Mouse (Mus musculus) bone marrow macrophage, adult 2 months (primary cell): ENCODE results near the gene Bclaf3. TPM values are rescaled to one million over a fixed set of nuclear protein-coding genes. Genes with fewer than 3 reads are reported as not detected.
A peak's percentile ranks its signal among the peaks of the same experiment; 100 is the strongest.
"Not testable (repeated sequence)": the region's sequence is repeated elsewhere in the genome, so short reads cannot be mapped to it uniquely, and the experiment has no call there.

Experiments used
- H3K27ac ChIP-seq: 2 replicates; pipeline ENCODE4 v1.5.1; 2012; ENCODE audit warnings: low read depth, low read length; ENCODE audit not compliant: insufficient read depth
- H3K4me1 ChIP-seq: 2 replicates; pipeline ENCODE4 v1.6.1; 2012; ENCODE audit warnings: low read length; ENCODE audit not compliant: control insufficient read depth, insufficient read depth
- H3K4me3 ChIP-seq: 2 replicates; pipeline ENCODE4 v1.5.1; 2012; ENCODE audit warnings: mild to moderate bottlenecking, low read length, moderate library complexity; ENCODE audit not compliant: insufficient read depth
- CTCF ChIP-seq: IDR thresholded peaks from 2 replicates; pipeline ENCODE4 v1.5.1; 2012; ENCODE audit warnings: low read depth, mild to moderate bottlenecking, low read length, moderate library complexity
- POLR2A ChIP-seq: IDR thresholded peaks from 2 replicates; pipeline ENCODE4 v1.6.1; 2012; ENCODE audit warnings: mild to moderate bottlenecking, low read depth, low read length, borderline replicate concordance
- polyA plus RNA-seq: library from polyadenylated mRNA; stranded (reverse); fragments of >200 nt; gene quantifications from 2 replicates; pipeline ENCODE4 v1.2.4, GENCODE M21; 2012; ENCODE audit not compliant: missing spikeins, insufficient read depth, insufficient read length

The Bclaf3 gene
- 9.5 and 10.7 TPM in 2 replicates for polyA plus RNA-seq

GRCm38 (mm10) chrX:159526388-159526787 lies at the start of gene Bclaf3:
Gene Bclaf3 (plus strand): TSS chrX:159526688.
- no peak within 1 kb of the TSS for H3K27ac ChIP-seq
- TF ChIP-seq CTCF = no peak
- TF ChIP-seq POLR2A = no peak
- no peak within 1 kb of the TSS for H3K4me3 ChIP-seq
- H3K4me1 ChIP-seq = no peaks in the 10 kb centered on the region

- not testable (repeated sequence) for H3K27ac ChIP-seq, H3K4me1 ChIP-seq, H3K4me3 ChIP-seq
These were observed 48.1 kb upstream of the Bclaf3 start for GRCm38 (mm10) chrX:159478243-159478940.

GRCm38 (mm10) chrX:159484247-159484646 lies 42.2 kb upstream of the Bclaf3 start:
- Histone ChIP-seq H3K4me1 (no peaks in the 10 kb centered on the region), H3K27ac (no peak overlapping the region), H3K4me3 (no peak overlapping the region)
- TF ChIP-seq POLR2A (no peak), CTCF (no peak)

GRCm38 (mm10) chrX:159503181-159503580 lies 23.3 kb upstream of the Bclaf3 start:
- TF ChIP-seq CTCF (no peak), POLR2A (no peak)
- no peak overlapping the region for H3K4me3 ChIP-seq
- no peak overlapping the region for H3K27ac ChIP-seq
- H3K4me1 ChIP-seq = no peaks in the 10 kb centered on the region

GRCm38 (mm10) chrX:159508331-159509036 lies 18.0 kb upstream of the Bclaf3 start:
- H3K4me3 ChIP-seq = peak overlapping the region; percentile 42
- H3K4me1 ChIP-seq = no peaks in the 10 kb centered on the region
- TF ChIP-seq CTCF = no peak
- TF ChIP-seq POLR2A = no peak
- no peak overlapping the region for H3K27ac ChIP-seq

- TF ChIP-seq POLR2A (no peak), CTCF (no peak)
- no peaks in the 10 kb centered on the region for H3K4me1 ChIP-seq
- no peak overlapping the region for H3K27ac ChIP-seq
- no peak overlapping the region for H3K4me3 ChIP-seq
These were observed 17.4 kb upstream of the Bclaf3 start for GRCm38 (mm10) chrX:159509042-159509441.

- no peaks in the 10 kb centered on the region for H3K4me1 ChIP-seq
- H3K4me3 ChIP-seq = no peak overlapping the region
- no peak overlapping the region for H3K27ac ChIP-seq
- TF ChIP-seq CTCF = no peak
- no peak for TF ChIP-seq POLR2A
These were observed 16.4 kb upstream of the Bclaf3 start for GRCm38 (mm10) chrX:159509847-159510715.

GRCm38 (mm10) chrX:159510716-159511051 lies 15.8 kb upstream of the Bclaf3 start:
- no peaks in the 10 kb centered on the region for H3K4me1 ChIP-seq
- no peak overlapping the region for H3K27ac ChIP-seq
- TF ChIP-seq CTCF = no peak
- H3K4me3 ChIP-seq = no peak overlapping the region

GRCm38 (mm10) chrX:159515599-159515998 lies 10.9 kb upstream of the Bclaf3 start:
- H3K4me1 ChIP-seq = no peaks in the 10 kb centered on the region
- no peak for TF ChIP-seq POLR2A
- TF ChIP-seq CTCF = no peak
- no peak overlapping the region for H3K4me3 ChIP-seq
- no peak overlapping the region for H3K27ac ChIP-seq

GRCm38 (mm10) chrX:159521780-159522179 lies 4.7 kb upstream of the Bclaf3 start:
- H3K4me3 ChIP-seq = no peak overlapping the region
- no peak overlapping the region for H3K27ac ChIP-seq
- no peak for TF ChIP-seq CTCF
- TF ChIP-seq POLR2A = no peak
- H3K4me1 ChIP-seq = no peaks in the 10 kb centered on the region
